Mouse (Mus musculus) MEL (cell line): ENCODE measurements around the gene Atf7.

Experiments
- CTCF ChIP-seq, 3 experiments: IDR thresholded peaks in 2 of 3; conservative IDR thresholded peaks in 1 of 3; 2 replicates each; pipeline ENCODE4 v1.5.1; 2011 to 2012; ENCODE audit warnings: low read length in 3 of 3, low read depth in 2 of 3, mild to moderate bottlenecking in 2 of 3, improper control_type of control experiment in 1 of 3, inconsistent platforms in 1 of 3, mixed read lengths in 1 of 3, moderate library complexity in 1 of 3; ENCODE audit not compliant: control insufficient read depth in 1 of 3, insufficient read depth in 1 of 3, poor library complexity in 1 of 3, severe bottlenecking in 1 of 3
- EP300 ChIP-seq, 2 experiments: IDR thresholded peaks; 2 replicates each; pipeline ENCODE4 v1.6.1; 2011; ENCODE audit warnings: improper control_type of control experiment in 2 of 2, low read length in 2 of 2, low read depth in 1 of 2, mild to moderate bottlenecking in 1 of 2
- KAT2A ChIP-seq: conservative IDR thresholded peaks from 2 replicates; pipeline ENCODE4 v1.6.1; 2012; ENCODE audit warnings: low read depth, low read length, improper control_type of control experiment, inconsistent platforms
- MAX ChIP-seq: IDR thresholded peaks from 2 replicates; pipeline ENCODE4 v1.6.1; 2011; ENCODE audit warnings: low read length, improper control_type of control experiment
- MYC ChIP-seq: IDR thresholded peaks from 2 replicates; pipeline ENCODE4 v1.6.1; 2011; ENCODE audit warnings: low read depth, mild to moderate bottlenecking, low read length, improper control_type of control experiment, moderate library complexity
- NELFE ChIP-seq: IDR thresholded peaks from 2 replicates; pipeline ENCODE4 v1.6.1; 2011; ENCODE audit warnings: low read depth, low read length, improper control_type of control experiment
- POLR2A ChIP-seq, 2 experiments: IDR thresholded peaks; 2 replicates each; pipeline ENCODE4 v1.6.1; 2011 to 2012; ENCODE audit warnings: low read length in 2 of 2, mild to moderate bottlenecking in 2 of 2, control low read depth in 1 of 2, improper control_type of control experiment in 1 of 2, low read depth in 1 of 2, moderate library complexity in 1 of 2; ENCODE audit not compliant: control insufficient read depth in 1 of 2, insufficient read depth in 1 of 2, poor library complexity in 1 of 2
- POLR2AphosphoS5 ChIP-seq: IDR thresholded peaks from 2 replicates; pipeline ENCODE4 v1.6.1; 2012; ENCODE audit warnings: low read depth, borderline replicate concordance, mild to moderate bottlenecking, inconsistent platforms, low read length, moderate library complexity, mixed read lengths
- SMC3 ChIP-seq: IDR thresholded peaks from 2 replicates; pipeline ENCODE4 v1.6.1; 2011; ENCODE audit warnings: low read depth, low read length, improper control_type of control experiment
- TBP ChIP-seq: IDR thresholded peaks from 2 replicates; pipeline ENCODE4 v1.8.0; 2011; ENCODE audit warnings: low read depth, low read length, improper control_type of control experiment
- TCF12 ChIP-seq: IDR thresholded peaks from 2 replicates; pipeline ENCODE4 v1.6.1; 2014; ENCODE audit warnings: low read depth, mild to moderate bottlenecking, inconsistent platforms, low read length, improper control_type of control experiment, moderate library complexity
- ZMIZ1 ChIP-seq: IDR thresholded peaks from 2 replicates; pipeline ENCODE4 v1.6.1; 2012; ENCODE audit warnings: low read depth, mild to moderate bottlenecking, inconsistent platforms, low read length, improper control_type of control experiment, moderate library complexity

DNA sequence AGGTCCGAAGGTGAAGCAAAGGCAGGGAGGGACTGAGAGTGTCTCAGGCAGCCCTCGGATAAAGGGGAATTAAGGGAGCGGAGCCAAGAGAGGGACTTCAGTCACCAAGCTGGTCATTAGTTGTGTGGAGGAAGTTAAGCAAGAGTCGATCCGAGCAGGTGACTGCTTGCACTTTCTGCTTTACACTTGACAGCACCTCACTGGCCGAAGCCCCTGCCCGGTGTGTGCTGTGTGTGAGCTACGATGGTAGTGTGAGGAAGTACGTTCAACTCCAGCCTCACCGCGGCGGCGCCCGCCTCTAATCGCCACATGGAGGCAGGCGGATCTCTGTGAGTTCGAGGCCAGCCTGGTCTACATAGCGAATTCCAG is 407 bp upstream of the Atf7 start:
- TF ChIP-seq NELFE (no peak; the same call in 1 of the 2 replicates), CTCF (IDR thresholded peaks at IDR 0.05 in 2 of 3, conservative IDR thresholded peaks at IDR 0.05 in 1 of 3; ENCODE audit: control insufficient read depth in 1 of 3, insufficient read depth in 1 of 3, low read depth in 2 of 3, low read length in 3 of 3, poor library complexity in 1 of 3, severe bottlenecking in 1 of 3) (no peak), TBP (peak; percentile 44; the same call in 1 of the 2 replicates), POLR2AphosphoS5 (peak; percentile 89), POLR2A (IDR thresholded peaks at IDR 0.05; ENCODE audit: control insufficient read depth in 1 of 2, insufficient read depth in 1 of 2, low read depth in 1 of 2, low read length in 2 of 2, poor library complexity in 1 of 2) (peak in 1 of 2 experiments; percentile 4; a peak in 2 of 4 replicates), MAX (peak; percentile 75), KAT2A (no peak), SMC3 (no peak), TCF12 (no peak), MYC (peak; percentile 17), EP300 (IDR thresholded peaks at IDR 0.05; ENCODE audit: low read depth in 1 of 2, low read length in 2 of 2) (no peak; a peak in 1 of 4 replicates), ZMIZ1 (no peak)
